Mouse (Mus musculus): ENCODE data around the gene Bysl. TPM values are rescaled to one million over a fixed set of nuclear protein-coding genes. Genes with fewer than 3 reads are reported as not detected.
A peak's percentile ranks its signal among the peaks of the same experiment; 100 is the strongest.

Gene Bysl
- total and polyA plus RNA-seq, 2 experiments from 2014 or later = 17.4 to 19.9 TPM

- Histone ChIP-seq H3K27me3 (ENCODE audit: control insufficient read depth, insufficient read depth, low read length) (no peaks in the 10 kb centered on the region), H3K27ac (ENCODE audit: low read depth) (no peak overlapping the region), H3K9me3 (replicated peaks; ENCODE audit: control insufficient read depth, low read length) (no peaks in the 10 kb centered on the region), H3K4me3 (ENCODE audit: low read depth, low read length) (no peak overlapping the region), H3K4me2 (ENCODE audit: low read depth, low read length) (no peak overlapping the region), H3K4me1 (ENCODE audit: control insufficient read depth, insufficient read depth) (peaks cover 3% of the 10 kb centered on the region; the same call in 1 of the 2 replicates), H3K9ac (replicated peaks; ENCODE audit: low read depth, low read length) (no peak overlapping the region), H3K36me3 (replicated peaks; ENCODE audit: control insufficient read depth, insufficient read depth, low read length) (0 out of 2 replicates have a peak, but pooled peaks cover 5% of the 10 kb centered on the region)
- DNase-seq (ENCODE audit: low spot score) (no peak), ATAC-seq (ENCODE audit: insufficient read depth, low read depth) (no peak)
- 71% methylated on average over 4 of the region's 4 CpGs for WGBS
- no peak for TF ChIP-seq EP300 (IDR thresholded peaks at IDR 0.05; ENCODE audit: low read depth)
- no peak for TF ChIP-seq CTCF (IDR thresholded peaks at IDR 0.05; ENCODE audit: low read depth)
Measured at GRCm38 (mm10) chr17:47632181-47632840, 21.0 kb upstream of the Bysl start.

GRCm38 (mm10) chr17:47630678-47631065, 19.4 kb upstream of the Bysl start, which contains the start of gene Usp49:
TSS of gene Usp49 (plus strand) at chr17:47630690.
- no peak for ATAC-seq (ENCODE audit: insufficient read depth, low read depth)
- H3K27me3 ChIP-seq (ENCODE audit: control insufficient read depth, insufficient read depth, low read length) = no peaks in the 10 kb centered on the region
- 2% methylated on average over 3 of the region's 3 CpGs for WGBS

GRCm38 (mm10) chr17:47629717-47630677, 18.7 kb upstream of the Bysl start:
- H3K4me1 ChIP-seq (ENCODE audit: control insufficient read depth, insufficient read depth) = peaks cover 3% of the 10 kb centered on the region; the same call in 1 of the 2 replicates
- TF ChIP-seq EP300 (IDR thresholded peaks at IDR 0.05; ENCODE audit: low read depth) (no peak), CTCF (IDR thresholded peaks at IDR 0.05; ENCODE audit: low read depth) (no peak)
- ATAC-seq (ENCODE audit: insufficient read depth, low read depth) (peak; percentile 60), DNase-seq (ENCODE audit: low spot score) (peak; percentile 22)
- H3K27ac ChIP-seq (ENCODE audit: low read depth) = peak overlapping the region; percentile 88
- H3K27me3 ChIP-seq (ENCODE audit: control insufficient read depth, insufficient read depth, low read length) = no peaks in the 10 kb centered on the region
- WGBS = under 1% methylated on average over 30 of the region's 61 CpGs
- peak overlapping the region; percentile 59 for H3K9ac ChIP-seq (replicated peaks; ENCODE audit: low read depth, low read length)
- H3K36me3 ChIP-seq (replicated peaks; ENCODE audit: control insufficient read depth, insufficient read depth, low read length) = peaks cover 14% of the 10 kb centered on the region; the same call in 1 of the 2 replicates
- peak overlapping the region; percentile 90 for H3K4me3 ChIP-seq (ENCODE audit: low read depth, low read length)
- peak overlapping the region; percentile 98 for H3K4me2 ChIP-seq (ENCODE audit: low read depth, low read length)
- no peaks in the 10 kb centered on the region for H3K9me3 ChIP-seq (replicated peaks; ENCODE audit: control insufficient read depth, low read length)

More at GRCm38 (mm10) chr17:47630678-47631065, 19.4 kb upstream of the Bysl start, which contains the start of gene Usp49:
- no peak for DNase-seq (ENCODE audit: low spot score)
- peak within 1 kb of the TSS; percentile 59 for H3K9ac ChIP-seq (replicated peaks; ENCODE audit: low read depth, low read length)
- H3K4me3 ChIP-seq (ENCODE audit: low read depth, low read length) = peak within 1 kb of the TSS; percentile 90
- H3K27ac ChIP-seq (ENCODE audit: low read depth) = peak within 1 kb of the TSS; percentile 88
- TF ChIP-seq CTCF (IDR thresholded peaks at IDR 0.05; ENCODE audit: low read depth) (no peak), EP300 (IDR thresholded peaks at IDR 0.05; ENCODE audit: low read depth) (no peak)
- H3K4me1 ChIP-seq (ENCODE audit: control insufficient read depth, insufficient read depth) = peaks cover 3% of the 10 kb centered on the region; the same call in 1 of the 2 replicates
- peak within 1 kb of the TSS; percentile 98 for H3K4me2 ChIP-seq (ENCODE audit: low read depth, low read length)
- peaks cover 7% of the 10 kb centered on the region; the same call in 1 of the 2 replicates for H3K36me3 ChIP-seq (replicated peaks; ENCODE audit: control insufficient read depth, insufficient read depth, low read length)
- H3K9me3 ChIP-seq (replicated peaks; ENCODE audit: control insufficient read depth, low read length) = no peaks in the 10 kb centered on the region

- ATAC-seq (ENCODE audit: insufficient read depth, low read depth) = peak; percentile 95
- H3K36me3 ChIP-seq (replicated peaks; ENCODE audit: control insufficient read depth, insufficient read depth, low read length) = peaks cover 18% of the 10 kb centered on the region
- peak overlapping the region; percentile 88 for H3K27ac ChIP-seq (ENCODE audit: low read depth)
- no peaks in the 10 kb centered on the region for H3K27me3 ChIP-seq (ENCODE audit: control insufficient read depth, insufficient read depth, low read length)
- TF ChIP-seq CTCF (IDR thresholded peaks at IDR 0.05; ENCODE audit: low read depth) (no peak), EP300 (IDR thresholded peaks at IDR 0.05; ENCODE audit: low read depth) (no peak)
- H3K4me2 ChIP-seq (ENCODE audit: low read depth, low read length) = peak overlapping the region; percentile 98
- H3K9ac ChIP-seq (replicated peaks; ENCODE audit: low read depth, low read length) = peak overlapping the region; percentile 59
- H3K4me1 ChIP-seq (ENCODE audit: control insufficient read depth, insufficient read depth) = peaks cover 3% of the 10 kb centered on the region; the same call in 1 of the 2 replicates
- DNase-seq (ENCODE audit: low spot score) = peak; percentile 95
- no peaks in the 10 kb centered on the region for H3K9me3 ChIP-seq (replicated peaks; ENCODE audit: control insufficient read depth, low read length)
- peak overlapping the region; percentile 90 for H3K4me3 ChIP-seq (ENCODE audit: low read depth, low read length)
- under 1% methylated on average over 62 of the region's 63 CpGs for WGBS
Measured at GRCm38 (mm10) chr17:47628851-47629676, 17.8 kb upstream of the Bysl start.
